In genomic region chr2:71471094-71471493, GRCm38 (mm10) we compare ENCODE assay signal across 24 mouse cellular contexts. TPM values are rescaled to one million over a fixed set of nuclear protein-coding genes. Genes with fewer than 3 reads are reported as not detected.
DNase-seq lines count a peak whose midpoint lies in the region; ATAC-seq lines count a peak whose summit lies in the region.
"Had no signal": no experiment of that assay in that cellular context is flagged by ENCODE, and none has a peak within 500 bp of the region (broad histone marks: within the 10 kb centered on the region; RNA-seq: fewer than 3 reads in every experiment).

No protein-coding gene starts in this region.

- no peak overlapping the region for H3K27ac ChIP-seq in heart, embryonic 10.5 days
- no peak overlapping the region for H3K27ac ChIP-seq in liver, embryonic 13.5 days
- H3K27ac ChIP-seq in liver, embryonic 16.5 days (ENCODE audit: low read length): no peak overlapping the region
- H3K27ac ChIP-seq: forebrain, embryonic 10.5 days; forebrain, embryonic 13.5 days; heart, embryonic 15.5 days; hindbrain, embryonic 10.5 days; hindbrain, embryonic 13.5 days had no signal

- H3K4me2 ChIP-seq in liver, embryonic 13.5 days: no peak overlapping the region
- H3K4me2 ChIP-seq in liver, embryonic 16.5 days (ENCODE audit: low read depth, low read length): no peak overlapping the region
- H3K4me2 ChIP-seq: forebrain, embryonic 13.5 days; heart, embryonic 12.5 days; heart, embryonic 15.5 days; hindbrain, embryonic 13.5 days had no signal

- DNase-seq in heart, adult 11 months: peak; percentile 49
- DNase-seq in heart, embryonic 10.5 days (ENCODE audit: low spot score): no peak
- no peak for DNase-seq in liver, embryonic 13.5 days
- no peak for DNase-seq in spleen, postnatal 10 days (ENCODE audit: low spot score in 2 of 2)
- no peak for DNase-seq in urinary bladder, postnatal 10 days (ENCODE audit: low spot score)
- no peak for DNase-seq in thymus, postnatal 25 days
- DNase-seq: adrenal gland, postnatal 10 days; adrenal gland, postnatal 36 days; cerebellum, adult 18-20 months; cerebellum, adult 9-10 months; cerebellum, postnatal 14 days; gastrocnemius, postnatal 10 days; gastrocnemius, postnatal 36 days; heart, postnatal 10 days; heart, postnatal 36 days had no signal

- H3K9me3 ChIP-seq in heart, embryonic 10.5 days: no peaks in the 10 kb centered on the region
- H3K9me3 ChIP-seq in liver, embryonic 13.5 days (replicated peaks): no peaks in the 10 kb centered on the region
- H3K9me3 ChIP-seq in liver, embryonic 16.5 days (replicated peaks; ENCODE audit: control insufficient read depth, low read length): no peaks in the 10 kb centered on the region
- H3K9me3 ChIP-seq: forebrain, embryonic 10.5 days; forebrain, embryonic 13.5 days; heart, embryonic 12.5 days; heart, embryonic 15.5 days; hindbrain, embryonic 10.5 days; hindbrain, embryonic 13.5 days had no signal

- WGBS in heart, embryonic 10.5 days: 82% methylated on average over 6 of the region's 6 CpGs
- WGBS in liver, embryonic 13.5 days (ENCODE audit: insufficient replicate concordance): 53% methylated on average over 6 of the region's 6 CpGs
- WGBS in liver, embryonic 16.5 days (ENCODE audit: insufficient replicate concordance): 53% methylated on average over 6 of the region's 6 CpGs

- peak; percentile 86 for ATAC-seq in liver, embryonic 13.5 days (ENCODE audit: low read depth)
- ATAC-seq in liver, embryonic 16.5 days (ENCODE audit: low read depth): peak; percentile 75
- ATAC-seq: forebrain, embryonic 13.5 days; forebrain, embryonic 16.5 days; Patski had no signal

- peaks cover 14% of the 10 kb centered on the region; the same call in 1 of the 2 replicates for H3K4me1 ChIP-seq in heart, embryonic 10.5 days
- H3K4me1 ChIP-seq in liver, embryonic 13.5 days (replicated peaks): peaks cover 40% of the 10 kb centered on the region
- H3K4me1 ChIP-seq in liver, embryonic 16.5 days (ENCODE audit: control insufficient read depth, low read depth, low read length): peaks cover 10% of the 10 kb centered on the region

- H3K4me3 ChIP-seq in heart, embryonic 10.5 days: no peak overlapping the region
- no peak overlapping the region for H3K4me3 ChIP-seq in liver, embryonic 13.5 days (replicated peaks)
- no peak overlapping the region for H3K4me3 ChIP-seq in liver, embryonic 16.5 days (ENCODE audit: low read depth, low read length)
- H3K4me3 ChIP-seq: forebrain, embryonic 10.5 days; forebrain, embryonic 13.5 days; heart, embryonic 12.5 days; heart, embryonic 15.5 days; hindbrain, embryonic 10.5 days; hindbrain, embryonic 13.5 days had no signal

- H3K9ac ChIP-seq in liver, embryonic 13.5 days: no peak overlapping the region
- no peak overlapping the region for H3K9ac ChIP-seq in liver, embryonic 16.5 days (ENCODE audit: low read depth, low read length)
- H3K9ac ChIP-seq: forebrain, embryonic 13.5 days; heart, embryonic 12.5 days; heart, embryonic 15.5 days; hindbrain, embryonic 13.5 days had no signal

- no peaks in the 10 kb centered on the region for H3K27me3 ChIP-seq in heart, embryonic 10.5 days (ENCODE audit: insufficient read depth, poor library complexity, severe bottlenecking)
- H3K27me3 ChIP-seq in liver, embryonic 13.5 days: no peaks in the 10 kb centered on the region
- H3K27me3 ChIP-seq in liver, embryonic 16.5 days (ENCODE audit: control insufficient read depth, insufficient read depth, low read depth, low read length): no peaks in the 10 kb centered on the region
- H3K27me3 ChIP-seq: forebrain, embryonic 13.5 days; heart, embryonic 12.5 days; heart, embryonic 15.5 days; hindbrain, embryonic 13.5 days; Patski had no signal

- no peaks in the 10 kb centered on the region for H3K36me3 ChIP-seq in heart, embryonic 10.5 days
- no peaks in the 10 kb centered on the region for H3K36me3 ChIP-seq in liver, embryonic 13.5 days
- no peaks in the 10 kb centered on the region for H3K36me3 ChIP-seq in liver, embryonic 16.5 days (ENCODE audit: control insufficient read depth, insufficient read depth)
- H3K36me3 ChIP-seq: forebrain, embryonic 10.5 days; heart, embryonic 12.5 days; heart, embryonic 15.5 days; hindbrain, embryonic 10.5 days; hindbrain, embryonic 13.5 days had no signal

RNA-seq across cellular contexts. Expression of gene Metap1d, which starts 18.0 kb away (rescaled TPM):
- 29.0 and 31.6 TPM in 2 replicates for polyA plus RNA-seq in heart, embryonic 10.5 days (2016; fragmentation: Nextera tagmentation; extraction: Ambion mirVana)
- 23.2 and 24.9 TPM in 2 replicates for polyA plus RNA-seq in liver, embryonic 13.5 days (2015; fragmentation: Nextera tagmentation; extraction: Ambion mirVana)
- polyA plus RNA-seq in liver, embryonic 16.5 days (2015; fragmentation: Nextera tagmentation; extraction: Ambion mirVana): 22.8 and 24.9 TPM in 2 replicates

RNA-seq across cellular contexts. Expression of gene Dlx1, which starts 56.8 kb away (rescaled TPM):
- 3.5 and 4.3 TPM in 2 replicates for polyA plus RNA-seq in heart, embryonic 10.5 days (2016; fragmentation: Nextera tagmentation; extraction: Ambion mirVana)
- 0.07 TPM in 1 of 2 replicates, not detected in the other for polyA plus RNA-seq in liver, embryonic 13.5 days (2015; fragmentation: Nextera tagmentation; extraction: Ambion mirVana)
- 0.06 TPM in 1 of 2 replicates, not detected in the other for polyA plus RNA-seq in liver, embryonic 16.5 days (2015; fragmentation: Nextera tagmentation; extraction: Ambion mirVana)
